Mouse (Mus musculus) limb, embryonic 15.5 days (tissue): Measurements from ENCODE around the gene Ska2. TPM values are rescaled to one million over a fixed set of nuclear protein-coding genes. Genes with fewer than 3 reads are reported as not detected.

ENCODE experiments used
- ATAC-seq: fragments of 200-750 bp; cut with Nextera tagmentation; 2 replicates; pipeline ENCODE4 v1.8.0; 2017; ENCODE audit warnings: low read depth, moderate TSS enrichment; ENCODE audit not compliant: insufficient number of reproducible peaks, low FRiP score, low TSS enrichment
- H3K27ac ChIP-seq: fragments of 300-500 bp; sonication (generic); 2 replicates; pipeline ENCODE4 v1.5.1; 2015; ENCODE audit warnings: moderate library complexity, mild to moderate bottlenecking, inconsistent platforms
- H3K27me3 ChIP-seq: fragments of 300-500 bp; sonication (generic); 2 replicates; pipeline ENCODE4 v1.6.1; 2015; ENCODE audit warnings: inconsistent platforms
- H3K36me3 ChIP-seq: fragments of 300-500 bp; sonication (generic); 2 replicates; pipeline ENCODE4 v1.6.1; 2015; ENCODE audit warnings: inconsistent platforms
- H3K4me1 ChIP-seq: fragments of 300-500 bp; sonication (generic); 2 replicates; pipeline ENCODE4 v1.6.1; 2015; ENCODE audit warnings: inconsistent platforms
- H3K4me2 ChIP-seq: fragments of 300-500 bp; sonication (generic); 2 replicates; pipeline ENCODE4 v1.6.1; 2015; ENCODE audit warnings: mild to moderate bottlenecking, inconsistent platforms
- H3K4me3 ChIP-seq: fragments of 300-500 bp; sonication (generic); 2 replicates; pipeline ENCODE4 v1.5.1; 2015; ENCODE audit warnings: mild to moderate bottlenecking, inconsistent platforms
- H3K9ac ChIP-seq: fragments of 300-500 bp; sonication (generic); 2 replicates; pipeline ENCODE4 v1.6.1; 2015; ENCODE audit warnings: inconsistent platforms
- H3K9me3 ChIP-seq: fragments of 300-500 bp; sonication (generic); 2 replicates; pipeline ENCODE4 v1.6.1; 2016; ENCODE audit warnings: inconsistent platforms
- WGBS: fragments of 180-500 bp; shearing (Covaris S2); methylation state at CpG from one replicate; pipeline ENCODE4 v1.1.7; 2015; 5-methylcytosine and 5-hydroxymethylcytosine counted together
- polyA plus RNA-seq: library from polyadenylated mRNA; unstranded; fragments of >200 nt; fragmentation: Nextera tagmentation; extraction: Ambion mirVana; gene quantifications from 2 replicates; pipeline ENCODE4 v1.2.1, GENCODE M21; 2015

Ska2 gene
- polyA plus RNA-seq, 1 experiment from 2014 or later = 48.2 TPM

GRCm38 (mm10) chr11:87110172-87110909 is 1.3 kb downstream of the Ska2 start:
- Histone ChIP-seq H3K27ac (peak overlapping the region; percentile 97), H3K4me1 (peaks cover 4% of the 10 kb centered on the region; the same call in 1 of the 2 replicates), H3K36me3 (peaks cover 10% of the 10 kb centered on the region), H3K4me2 (peak overlapping the region; percentile 61), H3K9ac (peak overlapping the region; percentile 92), H3K9me3 (no peaks in the 10 kb centered on the region), H3K27me3 (no peaks in the 10 kb centered on the region), H3K4me3 (peak overlapping the region; percentile 90)
- WGBS = 4% methylated on average over 9 of the region's 9 CpGs
- ATAC-seq = no peak

GRCm38 (mm10) chr11:87121864-87122263 is 12.8 kb downstream of the Ska2 start:
- H3K27me3 ChIP-seq = no peaks in the 10 kb centered on the region

GRCm38 (mm10) chr11:87125562-87125961 is 16.5 kb downstream of the Ska2 start:
- Histone ChIP-seq H3K27me3 (no peaks in the 10 kb centered on the region), H3K9me3 (no peaks in the 10 kb centered on the region), H3K4me2 (0 out of 2 replicates have a peak overlapping the region, but pooled peaks have one; percentile 86), H3K4me3 (no peak overlapping the region), H3K4me1 (0 out of 2 replicates have a peak, but pooled peaks cover 14% of the 10 kb centered on the region), H3K9ac (no peak overlapping the region), H3K36me3 (peaks cover 30% of the 10 kb centered on the region), H3K27ac (no peak overlapping the region)
- WGBS = 50% methylated on average over 4 of the region's 4 CpGs
- ATAC-seq = no peak

More at GRCm38 (mm10) chr11:87121864-87122263, 12.8 kb downstream of the Ska2 start:
- no peak overlapping the region for H3K9ac ChIP-seq
- no peaks in the 10 kb centered on the region for H3K9me3 ChIP-seq
- H3K27ac ChIP-seq = no peak overlapping the region
- H3K4me2 ChIP-seq = no peak overlapping the region
- ATAC-seq = no peak
- no peak overlapping the region for H3K4me3 ChIP-seq
- 83% methylated on average over 8 of the region's 8 CpGs for WGBS
- 0 out of 2 replicates have a peak, but pooled peaks cover 4% of the 10 kb centered on the region for H3K4me1 ChIP-seq
- peaks cover 59% of the 10 kb centered on the region for H3K36me3 ChIP-seq

- peak overlapping the region; percentile 89 for H3K4me3 ChIP-seq
- under 1% methylated on average over 12 of the region's 12 CpGs for WGBS
- peaks cover 23% of the 10 kb centered on the region for H3K36me3 ChIP-seq
- H3K4me1 ChIP-seq = 0 out of 2 replicates have a peak, but pooled peaks cover 14% of the 10 kb centered on the region
- peak overlapping the region; percentile 23; the same call in 1 of the 2 replicates for H3K9ac ChIP-seq
- H3K27me3 ChIP-seq = no peaks in the 10 kb centered on the region
- peak overlapping the region; percentile 86 for H3K4me2 ChIP-seq
- ATAC-seq = no peak
- H3K27ac ChIP-seq = peak overlapping the region; percentile 81
- no peaks in the 10 kb centered on the region for H3K9me3 ChIP-seq
Measured at GRCm38 (mm10) chr11:87126281-87126823, 17.3 kb downstream of the Ska2 start.

- Histone ChIP-seq H3K36me3 (peaks cover 20% of the 10 kb centered on the region), H3K4me2 (peak within 1 kb of the TSS; percentile 86), H3K9me3 (no peaks in the 10 kb centered on the region), H3K27ac (peak within 1 kb of the TSS; percentile 88), H3K9ac (peak within 1 kb of the TSS; percentile 67), H3K4me3 (peak within 1 kb of the TSS; percentile 89), H3K4me1 (0 out of 2 replicates have a peak, but pooled peaks cover 14% of the 10 kb centered on the region), H3K27me3 (no peaks in the 10 kb centered on the region)
- WGBS = under 1% methylated on average over 83 of the region's 105 CpGs
- ATAC-seq = peak; percentile 94
Measured at GRCm38 (mm10) chr11:87126824-87127816, 18.1 kb downstream of the Ska2 start, which contains the start of gene Trim37. Trim37 (plus strand) TSS chr11:87127077.

- no peaks in the 10 kb centered on the region for H3K36me3 ChIP-seq
- WGBS = 76% methylated on average over 4 of the region's 4 CpGs
- no peaks in the 10 kb centered on the region for H3K9me3 ChIP-seq
- no peaks in the 10 kb centered on the region for H3K27me3 ChIP-seq
- H3K9ac ChIP-seq = no peak overlapping the region
- no peak overlapping the region for H3K4me3 ChIP-seq
- no peak overlapping the region for H3K4me2 ChIP-seq
- H3K4me1 ChIP-seq = no peaks in the 10 kb centered on the region
- no peak overlapping the region for H3K27ac ChIP-seq
- 0 out of 2 replicates have a peak, but pooled peaks have one; percentile 14 for ATAC-seq
Measured at GRCm38 (mm10) chr11:87136233-87136632, 27.2 kb downstream of the Ska2 start.

- WGBS = 85% methylated on average over 2 of the region's 2 CpGs
- Histone ChIP-seq H3K9ac (no peak overlapping the region), H3K4me3 (no peak overlapping the region), H3K27me3 (no peaks in the 10 kb centered on the region), H3K36me3 (peaks cover 8% of the 10 kb centered on the region; the same call in 1 of the 2 replicates), H3K27ac (no peak overlapping the region), H3K9me3 (no peaks in the 10 kb centered on the region), H3K4me1 (no peaks in the 10 kb centered on the region), H3K4me2 (no peak overlapping the region)
- ATAC-seq = no peak
Measured at GRCm38 (mm10) chr11:87158012-87158411, 49.0 kb downstream of the Ska2 start.

GRCm38 (mm10) chr11:87162687-87163086 is 53.7 kb downstream of the Ska2 start:
- no peak overlapping the region for H3K4me2 ChIP-seq
- H3K9ac ChIP-seq = no peak overlapping the region
- no peaks in the 10 kb centered on the region for H3K9me3 ChIP-seq
- H3K27me3 ChIP-seq = no peaks in the 10 kb centered on the region
- ATAC-seq = no peak
- 84% methylated on average over 4 of the region's 4 CpGs for WGBS
- peaks cover 25% of the 10 kb centered on the region for H3K36me3 ChIP-seq
- no peaks in the 10 kb centered on the region for H3K4me1 ChIP-seq
- no peak overlapping the region for H3K27ac ChIP-seq
- no peak overlapping the region for H3K4me3 ChIP-seq

GRCm38 (mm10) chr11:87163751-87164150 is 54.7 kb downstream of the Ska2 start:
- H3K4me3 ChIP-seq = no peak overlapping the region
- H3K9me3 ChIP-seq = no peaks in the 10 kb centered on the region
- no peaks in the 10 kb centered on the region for H3K27me3 ChIP-seq
- no peaks in the 10 kb centered on the region for H3K4me1 ChIP-seq
- H3K36me3 ChIP-seq = peaks cover 35% of the 10 kb centered on the region
- no peak for ATAC-seq
- H3K27ac ChIP-seq = no peak overlapping the region
- H3K4me2 ChIP-seq = no peak overlapping the region
- H3K9ac ChIP-seq = no peak overlapping the region

- Histone ChIP-seq H3K9me3 (no peaks in the 10 kb centered on the region), H3K4me1 (no peaks in the 10 kb centered on the region), H3K4me2 (no peak overlapping the region), H3K27me3 (no peaks in the 10 kb centered on the region), H3K27ac (no peak overlapping the region), H3K9ac (no peak overlapping the region), H3K4me3 (no peak overlapping the region), H3K36me3 (peaks cover 19% of the 10 kb centered on the region)
- WGBS = 87% methylated on average over 5 of the region's 5 CpGs
- no peak for ATAC-seq
Measured at GRCm38 (mm10) chr11:87173625-87174024, 64.6 kb downstream of the Ska2 start.
